ENCODE assay signal across 12 mouse cellular contexts in genomic region chr13:25018316-25018715, GRCm38 (mm10). TPM values are rescaled to one million over a fixed set of nuclear protein-coding genes. Genes with fewer than 3 reads are reported as not detected.
DNase-seq lines count a peak whose midpoint lies in the region; ATAC-seq and TF ChIP-seq lines count a peak whose summit lies in the region.
"Had no signal": no experiment of that assay in that cellular context is flagged by ENCODE, and none has a peak within 500 bp of the region (broad histone marks: within the 10 kb centered on the region; RNA-seq: fewer than 3 reads in every experiment).

No protein-coding gene starts in this region.

- 91% methylated on average over 9 of the region's 9 CpGs for WGBS in kidney, embryonic 14.5 days
- WGBS in embryonic facial prominence, embryonic 12.5 days = 90% methylated on average over 9 of the region's 9 CpGs
- WGBS in liver, embryonic 13.5 days (ENCODE audit: insufficient replicate concordance) = 87% methylated on average over 9 of the region's 9 CpGs

- H3K36me3 ChIP-seq in kidney, embryonic 14.5 days (ENCODE audit: control insufficient read depth, insufficient read depth, low read length) = peaks cover 9% of the 10 kb centered on the region; the same call in 1 of the 2 replicates
- peaks cover 29% of the 10 kb centered on the region for H3K36me3 ChIP-seq in G1E (replicated peaks)
- no peaks in the 10 kb centered on the region; the same call in 1 of the 2 replicates for H3K36me3 ChIP-seq in embryonic facial prominence, embryonic 12.5 days
- peaks cover 19% of the 10 kb centered on the region for H3K36me3 ChIP-seq in liver, embryonic 13.5 days

- intact Hi-C loops in left cerebral cortex, postnatal 36 days (cut with DNase I) = no loop called here

- TF ChIP-seq CTCF in G1E (IDR thresholded peaks at IDR 0.05; ENCODE audit: low read depth, low read length) = no peak

- no peak overlapping the region for H3K27ac ChIP-seq in kidney, embryonic 14.5 days (ENCODE audit: low read depth, low read length)
- no peak overlapping the region for H3K27ac ChIP-seq in embryonic facial prominence, embryonic 12.5 days
- no peak overlapping the region for H3K27ac ChIP-seq in liver, embryonic 13.5 days

- no peaks in the 10 kb centered on the region for H3K9me3 ChIP-seq in kidney, embryonic 14.5 days (ENCODE audit: control insufficient read depth, low read length)
- H3K9me3 ChIP-seq in G1E (replicated peaks) = no peaks in the 10 kb centered on the region
- no peaks in the 10 kb centered on the region for H3K9me3 ChIP-seq in embryonic facial prominence, embryonic 12.5 days
- no peaks in the 10 kb centered on the region for H3K9me3 ChIP-seq in liver, embryonic 13.5 days (replicated peaks)

- no peak for DNase-seq in kidney, postnatal 10 days
- no peak for DNase-seq in G1E (ENCODE audit: low spot score)
- no peak for DNase-seq in liver, embryonic 13.5 days
- no peak for DNase-seq in left cerebral cortex, postnatal 36 days (ENCODE audit: low spot score in 2 of 2)
- DNase-seq: adrenal gland, adult 8-10 months; cerebellum, postnatal 25 days; kidney, postnatal 4 days had no signal

- no peak overlapping the region for H3K9ac ChIP-seq in kidney, embryonic 14.5 days (ENCODE audit: low read depth, low read length)
- H3K9ac ChIP-seq in embryonic facial prominence, embryonic 12.5 days = no peak overlapping the region
- peak overlapping the region; percentile 92 for H3K9ac ChIP-seq in liver, embryonic 13.5 days

- H3K27me3 ChIP-seq in kidney, embryonic 14.5 days (ENCODE audit: control insufficient read depth, insufficient read depth, low read length) = no peaks in the 10 kb centered on the region
- H3K27me3 ChIP-seq in G1E (ENCODE audit: insufficient read depth, low read length) = no peaks in the 10 kb centered on the region
- no peaks in the 10 kb centered on the region for H3K27me3 ChIP-seq in embryonic facial prominence, embryonic 12.5 days
- H3K27me3 ChIP-seq in liver, embryonic 13.5 days = no peaks in the 10 kb centered on the region

- H3K4me3 ChIP-seq in kidney, embryonic 14.5 days (ENCODE audit: low read length) = no peak overlapping the region; the same call in 1 of the 2 replicates
- peak overlapping the region; percentile 39; the same call in 1 of the 2 replicates for H3K4me3 ChIP-seq in G1E (ENCODE audit: low read depth, low read length)
- H3K4me3 ChIP-seq in embryonic facial prominence, embryonic 12.5 days = 0 out of 2 replicates have a peak overlapping the region, but pooled peaks have one; percentile 95
- peak overlapping the region; percentile 85 for H3K4me3 ChIP-seq in liver, embryonic 13.5 days (replicated peaks)

- peaks cover 6% of the 10 kb centered on the region; the same call in 1 of the 2 replicates for H3K4me1 ChIP-seq in kidney, embryonic 14.5 days (ENCODE audit: control insufficient read depth, insufficient read depth, low read length)
- peaks cover 34% of the 10 kb centered on the region for H3K4me1 ChIP-seq in G1E (ENCODE audit: insufficient read depth, low read depth, low read length)
- peaks cover 13% of the 10 kb centered on the region for H3K4me1 ChIP-seq in embryonic facial prominence, embryonic 12.5 days
- peaks cover 31% of the 10 kb centered on the region for H3K4me1 ChIP-seq in liver, embryonic 13.5 days (replicated peaks)

- peak overlapping the region; percentile 83; the same call in 1 of the 2 replicates for H3K4me2 ChIP-seq in kidney, embryonic 14.5 days (replicated peaks; ENCODE audit: low read depth, low read length)
- H3K4me2 ChIP-seq in embryonic facial prominence, embryonic 12.5 days (replicated peaks) = no peak overlapping the region; the same call in 1 of the 2 replicates
- peak overlapping the region; percentile 82 for H3K4me2 ChIP-seq in liver, embryonic 13.5 days

- no peak for ATAC-seq in kidney, embryonic 14.5 days (ENCODE audit: low FRiP score, low TSS enrichment)
- no peak for ATAC-seq in G1E (ENCODE audit: extremely low read depth, insufficient number of reproducible peaks, low FRiP score, poor library complexity, severe bottlenecking)
- ATAC-seq in embryonic facial prominence, embryonic 12.5 days (ENCODE audit: insufficient number of reproducible peaks, insufficient read depth, low FRiP score, low TSS enrichment) = no peak
- ATAC-seq in liver, embryonic 13.5 days (ENCODE audit: low read depth) = no peak
- no peak for ATAC-seq in granulocyte monocyte progenitor cell, adult 5-6 weeks (replicated peaks; ENCODE audit: poor library complexity, severe bottlenecking)

RNA-seq across cellular contexts. Expression of gene Mrs2, which starts 1.9 kb away (rescaled TPM):
- 16.3 and 24.5 TPM in 2 replicates for polyA plus RNA-seq in kidney, embryonic 14.5 days (2014; fragmentation: Nextera tagmentation; extraction: Ambion mirVana)
- total RNA-seq in G1E (2014; fragmentation: Nextera tagmentation) (47.7 and 58.4 TPM in 2 replicates), G1E (2017) (17.9 and 21.6 TPM in 2 replicates)
- polyA plus RNA-seq in G1E (2012) = 6.1 and 7.2 TPM in 2 replicates
- polyA plus RNA-seq in embryonic facial prominence, embryonic 12.5 days (2016; fragmentation: Nextera tagmentation; extraction: Ambion mirVana) = 23.6 and 26.6 TPM in 2 replicates
- 7.9 and 14.3 TPM in 2 replicates for polyA plus RNA-seq in liver, embryonic 13.5 days (2015; fragmentation: Nextera tagmentation; extraction: Ambion mirVana)
- total RNA-seq in left cerebral cortex, postnatal 36 days (2021) = 10 to 100 TPM; 48.3 to 62.3 TPM
- 28.2 and 36.5 TPM in 2 replicates for total RNA-seq in granulocyte monocyte progenitor cell, adult 5-6 weeks (2014; fragmentation: Nextera tagmentation)
- 11.7 and 12.8 TPM in 2 replicates for total RNA-seq in granulocyte monocyte progenitor cell, adult 5-6 weeks (2017)

RNA-seq across cellular contexts. Expression of gene Dcdc2a, which starts 37.5 kb away (rescaled TPM):
- 27.2 and 34.5 TPM in 2 replicates for polyA plus RNA-seq in kidney, embryonic 14.5 days (2014; fragmentation: Nextera tagmentation; extraction: Ambion mirVana)
- total RNA-seq in G1E (2014; fragmentation: Nextera tagmentation) (not detected in 2 replicates), G1E (2017) (0.11 and 0.12 TPM in 2 replicates)
- not detected in 2 replicates for polyA plus RNA-seq in G1E (2012)
- polyA plus RNA-seq in embryonic facial prominence, embryonic 12.5 days (2016; fragmentation: Nextera tagmentation; extraction: Ambion mirVana) = 1.7 and 1.9 TPM in 2 replicates
- 0.17 and 0.22 TPM in 2 replicates for polyA plus RNA-seq in liver, embryonic 13.5 days (2015; fragmentation: Nextera tagmentation; extraction: Ambion mirVana)
- 1 to 10 TPM; 6.3 TPM for total RNA-seq in left cerebral cortex, postnatal 36 days (2021)
- not detected in 2 replicates for total RNA-seq in granulocyte monocyte progenitor cell, adult 5-6 weeks (2014; fragmentation: Nextera tagmentation)
- total RNA-seq in granulocyte monocyte progenitor cell, adult 5-6 weeks (2017) = not detected in 2 replicates
- total RNA-seq: MEL; neutrophil, adult 5-6 weeks had no signal
